Mouse (Mus musculus): ENCODE data around the gene Ina.
"Not testable (repeated sequence)": the region's sequence is repeated elsewhere in the genome, so short reads cannot be mapped to it uniquely, and the experiment has no call there.

Ina gene

GRCm38 (mm10) chr19:47014447-47015381 is at the start of gene Ina, which contains the start of gene Nt5c2:
Ina (plus strand) TSS chr19:47014698.
Nt5c2 (minus strand) TSS chr19:47015153.
- no peak for DNase-seq

- no peak for DNase-seq
Observed at GRCm38 (mm10) chr19:46965496-46965895, 49.0 kb upstream of the Ina start.

GRCm38 (mm10) chr19:46966330-46966729 is 48.2 kb upstream of the Ina start:
- no peak for DNase-seq

- peak; percentile 96 for DNase-seq
Observed at GRCm38 (mm10) chr19:46967861-46968260, 46.6 kb upstream of the Ina start.

- DNase-seq = no peak
Observed at GRCm38 (mm10) chr19:46968833-46969232, 45.7 kb upstream of the Ina start.

GRCm38 (mm10) chr19:46969286-46969985 is 45.1 kb upstream of the Ina start:
- peak; percentile 95 for DNase-seq

- no peak for DNase-seq
Observed at GRCm38 (mm10) chr19:46970121-46970729, 44.3 kb upstream of the Ina start.

- no peak for DNase-seq
Observed at GRCm38 (mm10) chr19:46971051-46971689, 43.3 kb upstream of the Ina start.

GRCm38 (mm10) chr19:46971712-46972111 is 42.8 kb upstream of the Ina start:
- DNase-seq = no peak

GRCm38 (mm10) chr19:46972159-46972558 is 42.3 kb upstream of the Ina start:
- no peak for DNase-seq

GRCm38 (mm10) chr19:46975565-46975964 is 38.9 kb upstream of the Ina start:
- DNase-seq = peak; percentile 98

- no peak for DNase-seq
Observed at GRCm38 (mm10) chr19:46975997-46976396, 38.5 kb upstream of the Ina start.

GRCm38 (mm10) chr19:46976743-46977142 is 37.8 kb upstream of the Ina start:
- DNase-seq = no peak

GRCm38 (mm10) chr19:46977460-46977859 is 37.0 kb upstream of the Ina start:
- no peak for DNase-seq

GRCm38 (mm10) chr19:46978069-46978468 is 36.4 kb upstream of the Ina start:
- not testable (repeated sequence) for DNase-seq

GRCm38 (mm10) chr19:46978920-46979780 is 35.3 kb upstream of the Ina start:
- peak; percentile 95 for DNase-seq

GRCm38 (mm10) chr19:46979781-46980105 is 34.8 kb upstream of the Ina start:
- no peak for DNase-seq

GRCm38 (mm10) chr19:46981462-46981861 is 33.0 kb upstream of the Ina start:
- DNase-seq = no peak

GRCm38 (mm10) chr19:46983352-46983965 is 31.0 kb upstream of the Ina start:
- DNase-seq = no peak

GRCm38 (mm10) chr19:46983966-46984380 is 30.5 kb upstream of the Ina start:
- no peak for DNase-seq
